ENCODE assay signal across 8 mouse cellular contexts in the genomic region with DNA sequence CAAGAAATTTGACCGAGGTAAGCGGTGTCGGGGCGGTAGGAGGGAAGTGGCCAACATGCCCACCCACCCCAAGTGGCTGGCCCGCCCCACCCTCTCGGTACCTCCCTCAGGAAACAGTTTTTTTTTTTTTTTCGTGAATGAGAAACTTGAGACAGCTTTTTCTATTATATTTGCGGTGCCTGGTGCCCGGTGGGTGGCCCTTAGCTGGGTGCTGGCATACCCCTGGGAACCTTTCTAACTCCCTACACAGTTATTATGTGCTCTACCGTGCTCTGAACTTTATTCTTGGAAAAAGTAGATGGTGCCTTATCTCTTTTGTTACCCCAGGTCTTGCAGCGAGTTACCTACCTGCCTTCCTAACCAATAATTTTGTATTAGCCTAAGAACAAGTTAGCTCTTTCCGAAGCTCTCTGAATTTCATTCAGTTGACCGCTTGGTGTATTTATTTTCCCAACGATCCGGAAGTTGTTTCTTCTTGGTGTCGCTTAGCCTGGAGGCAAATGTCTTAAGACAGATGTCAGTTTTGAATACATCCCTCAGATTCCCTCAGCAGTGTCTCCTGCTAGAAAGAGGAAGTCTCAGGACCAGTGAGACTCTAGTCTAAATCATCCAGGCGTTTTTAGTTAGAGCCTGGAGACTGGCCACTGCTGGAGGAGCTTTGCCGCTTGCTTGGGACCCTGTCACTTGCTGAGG. TPM values are rescaled to one million over a fixed set of nuclear protein-coding genes. Genes with fewer than 3 reads are reported as not detected.
A peak's percentile ranks its signal among the peaks of the same experiment; 100 is the strongest.
DNase-seq lines count a peak whose midpoint lies in the region; ATAC-seq and TF ChIP-seq lines count a peak whose summit lies in the region.

No protein-coding gene starts in this region.

- H3K4me3 ChIP-seq in lung, adult 2 months (replicated peaks; ENCODE audit: extremely low read depth, low read depth, low read length): peak overlapping the region; percentile 84
- H3K4me3 ChIP-seq in cortical plate, adult 2 months (ENCODE audit: insufficient read depth, low read length): peak overlapping the region; percentile 72
- peak overlapping the region; percentile 75 for H3K4me3 ChIP-seq in intestine, embryonic 15.5 days (replicated peaks)
- H3K4me3 ChIP-seq in neural tube, embryonic 14.5 days (ENCODE audit: low read depth, low read length): peak overlapping the region; percentile 65

- H3K4me1 ChIP-seq in lung, adult 2 months (ENCODE audit: control insufficient read depth, insufficient read depth, low read length): no peaks in the 10 kb centered on the region
- H3K4me1 ChIP-seq in cortical plate, adult 2 months (ENCODE audit: control insufficient read depth, insufficient read depth, low read length): peaks cover 1% of the 10 kb centered on the region; the same call in 1 of the 2 replicates
- H3K4me1 ChIP-seq in intestine, embryonic 15.5 days (replicated peaks): peaks cover 24% of the 10 kb centered on the region
- H3K4me1 ChIP-seq in neural tube, embryonic 14.5 days (ENCODE audit: control insufficient read depth, insufficient read depth, low read length): peaks cover 35% of the 10 kb centered on the region

- 0 out of 2 replicates have a peak, but pooled peaks cover 7% of the 10 kb centered on the region for H3K36me3 ChIP-seq in intestine, embryonic 15.5 days
- peaks cover 7% of the 10 kb centered on the region; the same call in 1 of the 2 replicates for H3K36me3 ChIP-seq in neural tube, embryonic 14.5 days (ENCODE audit: control insufficient read depth, insufficient read depth, low read length)

- no peak for DNase-seq in lung, adult 2 months
- DNase-seq in lung, postnatal 10 days: no peak
- DNase-seq in adrenal gland, postnatal 14 days: no peak
- no peak for DNase-seq in adrenal gland, postnatal 36 days
- no peak for DNase-seq in spleen, postnatal 36 days (ENCODE audit: low spot score in 2 of 2)

- peak overlapping the region; percentile 56 for H3K9ac ChIP-seq in intestine, embryonic 15.5 days
- H3K9ac ChIP-seq in neural tube, embryonic 14.5 days (replicated peaks; ENCODE audit: low read depth, low read length): peak overlapping the region; percentile 74

- under 1% methylated on average over 18 of the region's 18 CpGs for WGBS in lung, adult 2 months
- WGBS in intestine, embryonic 15.5 days: 1% methylated on average over 18 of the region's 18 CpGs
- 4% methylated on average over 18 of the region's 18 CpGs for WGBS in neural tube, embryonic 14.5 days

- peak overlapping the region; percentile 95 for H3K4me2 ChIP-seq in intestine, embryonic 15.5 days (replicated peaks)
- H3K4me2 ChIP-seq in neural tube, embryonic 14.5 days (ENCODE audit: low read depth, low read length): peak overlapping the region; percentile 96

- no peak overlapping the region for H3K27ac ChIP-seq in cortical plate, adult 2 months (ENCODE audit: insufficient read depth, low read length)
- H3K27ac ChIP-seq in intestine, embryonic 15.5 days: peak overlapping the region; percentile 98
- peak overlapping the region; percentile 91; the same call in 1 of the 2 replicates for H3K27ac ChIP-seq in neural tube, embryonic 14.5 days (ENCODE audit: low read depth, low read length)

- TF ChIP-seq CTCF in lung, adult 2 months (IDR thresholded peaks at IDR 0.05; ENCODE audit: insufficient read depth, low read length): no peak
- TF ChIP-seq CTCF in cortical plate, adult 2 months (IDR thresholded peaks at IDR 0.05; ENCODE audit: extremely low read depth, insufficient read depth, low read length): no peak

- ATAC-seq in intestine, embryonic 15.5 days: peak; percentile 35
- no peak; the same call in 1 of the 2 replicates for ATAC-seq in neural tube, embryonic 14.5 days (ENCODE audit: low read depth)

- no peaks in the 10 kb centered on the region for H3K9me3 ChIP-seq in intestine, embryonic 15.5 days
- no peaks in the 10 kb centered on the region for H3K9me3 ChIP-seq in neural tube, embryonic 14.5 days (ENCODE audit: control insufficient read depth, low read length)

- H3K27me3 ChIP-seq in intestine, embryonic 15.5 days (replicated peaks): no peaks in the 10 kb centered on the region
- no peaks in the 10 kb centered on the region for H3K27me3 ChIP-seq in neural tube, embryonic 14.5 days (ENCODE audit: control insufficient read depth, insufficient read depth, low read length)

- TF ChIP-seq POLR2A in lung, adult 2 months (IDR thresholded peaks at IDR 0.05; ENCODE audit: borderline replicate concordance, extremely low read depth, low read depth, low read length): no peak
- TF ChIP-seq POLR2A in cortical plate, adult 2 months (IDR thresholded peaks at IDR 0.05; ENCODE audit: extremely low read depth, insufficient read depth, low read length): no peak

RNA-seq across cellular contexts. Expression of gene Clcn2, which starts 0.6 kb away (rescaled TPM):
- polyA plus RNA-seq in lung, adult 2 months (2012; rRNA removed): 8.1 and 9.5 TPM in 2 replicates
- 122 and 132 TPM in 2 replicates for polyA plus RNA-seq in cortical plate, adult 2 months (2012; rRNA removed)
- polyA plus RNA-seq in intestine, embryonic 15.5 days (2015; fragmentation: Nextera tagmentation; extraction: Ambion mirVana): 14.3 and 15.7 TPM in 2 replicates
- polyA plus RNA-seq in neural tube, embryonic 14.5 days (2014; fragmentation: Nextera tagmentation; extraction: Ambion mirVana): 30.7 and 31.3 TPM in 2 replicates
- 19.5 and 26.8 TPM in 2 replicates for total RNA-seq in adrenal gland, postnatal 14 days (2021)
- total RNA-seq in adrenal gland, postnatal 36 days (2021): 10 to 100 TPM; 19.3 to 66.2 TPM

RNA-seq across cellular contexts. Expression of gene Polr2h, which starts 0.7 kb away (rescaled TPM):
- polyA plus RNA-seq in lung, adult 2 months (2012; rRNA removed): 8.3 and 12.0 TPM in 2 replicates
- polyA plus RNA-seq in cortical plate, adult 2 months (2012; rRNA removed): 52.5 and 53.1 TPM in 2 replicates
- 104 and 112 TPM in 2 replicates for polyA plus RNA-seq in intestine, embryonic 15.5 days (2015; fragmentation: Nextera tagmentation; extraction: Ambion mirVana)
- polyA plus RNA-seq in neural tube, embryonic 14.5 days (2014; fragmentation: Nextera tagmentation; extraction: Ambion mirVana): 91.4 and 100 TPM in 2 replicates
- total RNA-seq in adrenal gland, postnatal 14 days (2021): 33.1 and 34.3 TPM in 2 replicates
- total RNA-seq in adrenal gland, postnatal 36 days (2021): 10 to 100 TPM; 37.0 to 56.4 TPM

RNA-seq across cellular contexts. Expression of gene Chrd, which starts 14.8 kb away (rescaled TPM):
- polyA plus RNA-seq in lung, adult 2 months (2012; rRNA removed): 4.4 and 5.8 TPM in 2 replicates
- 71.8 and 94.6 TPM in 2 replicates for polyA plus RNA-seq in cortical plate, adult 2 months (2012; rRNA removed)
- 3.3 and 3.6 TPM in 2 replicates for polyA plus RNA-seq in intestine, embryonic 15.5 days (2015; fragmentation: Nextera tagmentation; extraction: Ambion mirVana)
- polyA plus RNA-seq in neural tube, embryonic 14.5 days (2014; fragmentation: Nextera tagmentation; extraction: Ambion mirVana): 6.6 and 7.0 TPM in 2 replicates
- total RNA-seq in adrenal gland, postnatal 14 days (2021): 5.2 and 5.9 TPM in 2 replicates
- 10 to 100 TPM; 10.4 to 10.6 TPM for total RNA-seq in adrenal gland, postnatal 36 days (2021)

RNA-seq across cellular contexts. Expression of gene Thpo, which starts 16.2 kb away (rescaled TPM):
- 1.1 and 1.6 TPM in 2 replicates for polyA plus RNA-seq in lung, adult 2 months (2012; rRNA removed)
- polyA plus RNA-seq in cortical plate, adult 2 months (2012; rRNA removed): 20.6 and 27.1 TPM in 2 replicates
- 1.8 and 2.4 TPM in 2 replicates for polyA plus RNA-seq in intestine, embryonic 15.5 days (2015; fragmentation: Nextera tagmentation; extraction: Ambion mirVana)
- 0.99 and 1.6 TPM in 2 replicates for polyA plus RNA-seq in neural tube, embryonic 14.5 days (2014; fragmentation: Nextera tagmentation; extraction: Ambion mirVana)
- 0.71 and 2.8 TPM in 2 replicates for total RNA-seq in adrenal gland, postnatal 14 days (2021)
- 1 to 10 TPM; 1.3 to 1.5 TPM for total RNA-seq in adrenal gland, postnatal 36 days (2021)

RNA-seq across cellular contexts. Expression of gene Fam131a, which starts 25.1 kb away (rescaled TPM):
- polyA plus RNA-seq in lung, adult 2 months (2012; rRNA removed): 17.3 and 19.2 TPM in 2 replicates
- polyA plus RNA-seq in cortical plate, adult 2 months (2012; rRNA removed): 316 and 358 TPM in 2 replicates
- 6.3 and 6.7 TPM in 2 replicates for polyA plus RNA-seq in intestine, embryonic 15.5 days (2015; fragmentation: Nextera tagmentation; extraction: Ambion mirVana)
- polyA plus RNA-seq in neural tube, embryonic 14.5 days (2014; fragmentation: Nextera tagmentation; extraction: Ambion mirVana): 42.5 and 48.2 TPM in 2 replicates
- total RNA-seq in adrenal gland, postnatal 14 days (2021): 12.5 and 12.6 TPM in 2 replicates
- 10 to 100 TPM; 13.5 to 15.0 TPM for total RNA-seq in adrenal gland, postnatal 36 days (2021)
